ENCODE assay signal across 10 mouse cellular contexts in genomic region chr1:152531498-152531897, GRCm38 (mm10).
DNase-seq lines count a peak whose midpoint lies in the region; ATAC-seq and TF ChIP-seq lines count a peak whose summit lies in the region.
"Had no signal": no experiment of that assay in that cellular context is flagged by ENCODE, and none has a peak within 500 bp of the region (broad histone marks: within the 10 kb centered on the region; RNA-seq: fewer than 3 reads in every experiment).

No protein-coding gene starts in this region.

- ATAC-seq in heart, embryonic 11.5 days (replicated peaks; ENCODE audit: insufficient number of reproducible peaks, low FRiP score, low TSS enrichment): no peak

- 0 out of 2 replicates have a peak overlapping the region, but pooled peaks have one; percentile 1 for H3K9ac ChIP-seq in heart, embryonic 11.5 days (ENCODE audit: low read depth, low read length)

- no peak overlapping the region for H3K4me3 ChIP-seq in C2C12 (ENCODE audit: insufficient read depth, poor library complexity, severe bottlenecking)
- no peak overlapping the region for H3K4me3 ChIP-seq in heart, embryonic 11.5 days (ENCODE audit: low read depth, low read length)

- no peaks in the 10 kb centered on the region for H3K79me3 ChIP-seq in C2C12 (ENCODE audit: low read depth)

- no peaks in the 10 kb centered on the region for H3K27me3 ChIP-seq in C2C12 (ENCODE audit: control insufficient read depth, insufficient read depth, insufficient read length)
- no peaks in the 10 kb centered on the region for H3K27me3 ChIP-seq in heart, embryonic 11.5 days (ENCODE audit: control insufficient read depth, insufficient read depth, low read length)

- peaks cover 50% of the 10 kb centered on the region for H3K4me1 ChIP-seq in heart, embryonic 11.5 days (ENCODE audit: control insufficient read depth, insufficient read depth, low read length)

- H3K27ac ChIP-seq in heart, embryonic 11.5 days (ENCODE audit: low read depth, low read length): peak overlapping the region; percentile 52

- 0 out of 2 replicates have a peak overlapping the region, but pooled peaks have one; percentile 25 for H3K4me2 ChIP-seq in heart, embryonic 11.5 days

- peaks cover 6% of the 10 kb centered on the region for H3K36me3 ChIP-seq in C2C12 (ENCODE audit: control insufficient read depth, insufficient read depth)
- H3K36me3 ChIP-seq in heart, embryonic 11.5 days (ENCODE audit: control insufficient read depth, insufficient read depth, low read length): peaks cover 11% of the 10 kb centered on the region; the same call in 1 of the 2 replicates

- H3K9me3 ChIP-seq in heart, embryonic 11.5 days (replicated peaks; ENCODE audit: control insufficient read depth, low read length): no peaks in the 10 kb centered on the region

- 19% methylated on average over 15 of the region's 15 CpGs for WGBS in heart, embryonic 11.5 days (ENCODE audit: insufficient replicate concordance)

- H3ac ChIP-seq in C2C12 (ENCODE audit: control insufficient read depth, insufficient read length, low read depth): no peak overlapping the region

- no peaks in the 10 kb centered on the region for H3K79me2 ChIP-seq in C2C12 (ENCODE audit: control insufficient read depth, insufficient read depth)

- TF ChIP-seq CTCF in C2C12 (IDR thresholded peaks at IDR 0.05; ENCODE audit: control insufficient read depth, insufficient read depth, insufficient read length): peak; percentile 7

- DNase-seq in R1 (ENCODE audit: low read depth, low spot score): peak; percentile 58
- DNase-seq in kidney, postnatal 25 days: peak; percentile 35 to 68
- no peak for DNase-seq in right cerebral cortex, postnatal 4 days
- DNase-seq in cerebellum, adult 18-20 months: no peak
- DNase-seq in thymus, adult 18-20 months: no peak
- DNase-seq in cerebellum, adult 9-11 months: no peak
- DNase-seq: gastrocnemius, postnatal 36 days; right cerebral cortex, postnatal 14 days had no signal

TF ChIP-seq in C2C12, 6 proteins besides CTCF, POLR2A, EP300 and RAD21:
- no peak for TF ChIP-seq MAX (IDR thresholded peaks at IDR 0.05)
- no peak for TF ChIP-seq MYOD1 (IDR thresholded peaks at IDR 0.05; ENCODE audit: control insufficient read depth, insufficient read length, low read depth)
- TF ChIP-seq FOSL1 (IDR thresholded peaks at IDR 0.05; ENCODE audit: insufficient read depth, low read length, poor library complexity, severe bottlenecking): no peak
- no peak for TF ChIP-seq CEBPB (IDR thresholded peaks at IDR 0.05; ENCODE audit: low read depth)
- no peak for TF ChIP-seq USF1 (IDR thresholded peaks at IDR 0.05; ENCODE audit: low read depth)
- no peak for TF ChIP-seq MYOG (IDR thresholded peaks at IDR 0.05; ENCODE audit: control insufficient read depth, extremely low read depth, insufficient read length)

Comparison
In these comparisons a context has a peak if more than half of its experiments do, and no peak if none do; other contexts are left out.
1. DNase-seq: peak in R1 (single experiment) and kidney, postnatal 25 days (2 of 2); none in right cerebral cortex, postnatal 4 days (single experiment), cerebellum, adult 18-20 months (0 of 2), thymus, adult 18-20 months (0 of 2) and cerebellum, adult 9-11 months (single experiment).